Mouse (Mus musculus) cerebellum, adult 18-20 months (tissue): ENCODE results near the gene Cntn5.
"Not testable (repeated sequence)": the region's sequence is repeated elsewhere in the genome, so short reads cannot be mapped to it uniquely, and the experiment has no call there.

Source experiments
- DNase-seq, 2 experiments: peaks; one replicate each; pipeline ENCODE4 v3.0.0; 2021

Cntn5 gene

GRCm38 (mm10) chr9:10650632-10651031, 253.9 kb downstream of the Cntn5 start:
- DNase-seq, result no peak

DNA sequence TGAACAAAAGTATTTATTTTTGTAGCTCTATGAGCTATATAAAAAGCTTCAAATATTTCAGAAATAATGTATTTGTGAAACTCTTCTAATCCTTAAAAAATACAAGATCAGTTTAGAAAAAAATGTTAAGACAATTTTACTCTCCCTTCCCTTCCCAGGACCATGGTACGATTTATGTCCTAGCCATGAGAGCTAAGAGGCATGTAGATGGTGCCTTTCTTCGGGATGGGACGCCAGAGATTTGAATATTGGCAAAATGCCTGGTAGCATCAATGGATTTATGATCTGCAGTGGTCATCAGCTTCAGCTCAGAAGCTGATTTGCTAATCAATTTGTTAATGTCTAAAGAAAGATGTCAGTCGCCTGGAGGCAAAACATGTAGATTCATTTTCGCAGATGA, 258.6 kb downstream of the Cntn5 start:
- DNase-seq, result no peak

DNA sequence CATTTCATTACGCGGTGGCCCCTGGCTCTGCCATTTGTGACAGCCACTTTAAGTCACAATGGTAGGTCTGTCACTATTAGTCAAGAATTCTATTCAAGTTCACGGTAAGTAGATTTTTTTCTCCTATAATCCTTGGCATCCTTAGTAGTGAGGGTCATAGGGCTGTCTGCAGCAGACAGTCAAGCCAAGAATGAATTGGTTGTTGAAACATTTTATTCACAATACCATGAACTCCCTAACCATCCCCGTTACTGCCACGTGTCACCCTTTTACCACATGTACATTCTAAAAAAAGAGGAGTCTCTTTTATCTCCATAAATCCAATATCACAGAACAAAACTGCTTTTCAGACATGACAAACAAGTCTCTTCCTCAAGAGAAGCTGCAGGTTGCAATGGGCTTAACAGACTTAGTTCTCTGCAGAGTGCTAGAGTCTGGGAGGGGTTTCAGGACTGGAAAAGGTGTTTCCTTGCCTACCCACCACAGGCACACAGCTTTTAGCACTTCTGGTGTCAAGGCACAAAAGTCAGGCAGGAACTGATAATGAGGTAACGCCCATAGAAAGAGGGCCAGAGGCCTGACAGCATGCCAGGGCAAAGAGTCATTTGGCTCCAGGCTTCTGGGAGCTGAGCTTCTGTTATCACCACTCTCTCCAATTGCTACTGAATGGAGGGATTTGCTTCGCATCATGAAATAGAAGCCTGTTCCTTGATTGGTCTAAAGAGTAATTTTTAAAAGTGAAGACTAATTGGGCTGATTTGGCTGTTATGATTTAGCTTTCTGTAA, 259.3 kb downstream of the Cntn5 start:
- DNase-seq, result no peak

- DNase-seq, result peak; percentile 79 to 83
Observed at GRCm38 (mm10) chr9:10618036-10618435, 286.5 kb downstream of the Cntn5 start.

DNA sequence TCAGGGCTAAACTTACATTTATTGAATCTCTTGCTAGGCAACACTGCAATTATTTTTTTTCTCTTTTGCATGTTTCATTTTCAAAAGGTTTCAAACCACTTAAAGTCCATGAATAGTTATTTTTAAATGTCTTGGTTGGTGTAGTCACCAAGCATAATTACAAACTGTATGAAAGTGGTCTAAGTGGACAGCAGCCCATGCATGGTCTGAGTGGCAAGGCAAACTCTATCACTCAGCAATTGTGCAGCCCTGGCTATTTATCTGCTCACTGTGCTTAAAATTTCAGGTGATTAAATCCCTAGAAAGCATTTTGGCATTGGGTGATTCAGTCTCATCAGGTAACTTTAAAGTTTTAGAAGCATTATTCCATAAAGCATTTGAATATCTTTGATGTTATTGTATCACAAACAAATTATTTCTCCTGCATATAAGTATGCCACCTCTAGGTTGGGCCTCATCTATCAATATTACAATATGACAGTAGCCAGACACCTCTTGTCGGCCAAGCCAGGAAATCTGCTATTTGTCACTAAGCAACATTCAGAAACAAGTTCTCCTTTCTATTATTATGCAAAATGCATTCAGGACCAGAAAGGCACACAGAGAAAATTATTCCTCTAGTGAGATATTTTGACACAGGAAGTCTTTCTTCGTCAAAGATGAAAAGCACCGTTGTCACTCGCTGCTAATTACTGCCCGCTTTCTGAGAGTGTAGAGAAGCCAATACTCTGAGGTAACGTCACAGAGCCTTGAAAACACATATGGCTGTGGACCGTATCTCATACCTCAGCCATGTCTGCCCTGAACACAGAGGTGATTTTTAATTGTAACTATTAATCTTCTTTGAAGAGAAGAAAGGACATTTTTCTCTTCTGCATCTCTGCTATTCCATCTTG, 329.0 kb downstream of the Cntn5 start:
- no peak for DNase-seq

- DNase-seq, result no peak
Observed at GRCm38 (mm10) chr9:10569830-10570229, 334.7 kb downstream of the Cntn5 start.

DNA sequence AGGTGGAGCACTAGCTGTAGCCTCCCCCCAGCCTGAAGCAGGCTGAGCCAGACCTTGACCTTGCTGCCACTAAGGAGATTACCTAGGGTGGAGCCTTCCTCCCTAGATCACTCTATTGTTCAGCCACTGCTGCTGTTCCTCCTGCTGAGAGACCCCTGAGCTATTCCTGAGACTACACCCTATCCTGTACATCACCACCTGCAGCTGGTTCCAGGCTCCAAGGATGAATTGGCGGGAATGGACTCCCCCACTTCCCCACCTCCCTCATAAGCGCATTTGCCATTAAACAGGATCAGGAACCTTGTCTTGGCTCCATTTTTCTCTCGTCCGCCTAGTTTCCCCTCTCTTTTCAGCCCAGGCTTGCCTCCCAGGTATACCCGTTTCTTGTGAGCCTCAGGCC, 363.7 kb downstream of the Cntn5 start:
- DNase-seq, result not testable (repeated sequence)

- DNase-seq, result no peak
Observed at GRCm38 (mm10) chr9:10532248-10532647, 372.3 kb downstream of the Cntn5 start.

DNA sequence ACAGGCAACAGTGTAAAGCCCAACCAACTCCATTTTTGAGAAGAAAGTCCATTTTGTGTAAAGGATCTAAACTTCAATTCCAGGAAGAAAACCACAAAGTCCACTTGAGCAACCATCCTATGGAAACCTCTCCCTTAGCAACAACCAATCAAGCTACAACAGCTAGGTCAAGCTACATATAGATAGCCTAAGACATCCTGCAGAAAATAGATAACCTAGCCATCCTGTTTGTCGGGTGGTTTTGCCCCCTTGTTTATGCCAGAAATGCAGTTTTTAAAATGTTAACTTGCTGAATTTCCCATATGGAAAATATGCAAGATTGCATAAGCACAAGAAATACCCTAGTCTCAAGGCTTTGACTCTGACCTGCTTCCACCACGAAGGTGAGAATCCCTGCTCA, 373.5 kb downstream of the Cntn5 start:
- no peak for DNase-seq

GRCm38 (mm10) chr9:10529528-10529927, 375.0 kb downstream of the Cntn5 start:
- DNase-seq, result no peak

- DNase-seq, result no peak
Observed at GRCm38 (mm10) chr9:10529113-10529512, 375.5 kb downstream of the Cntn5 start.

- DNase-seq, result no peak
Observed at GRCm38 (mm10) chr9:10528692-10529091, 375.9 kb downstream of the Cntn5 start.

DNA sequence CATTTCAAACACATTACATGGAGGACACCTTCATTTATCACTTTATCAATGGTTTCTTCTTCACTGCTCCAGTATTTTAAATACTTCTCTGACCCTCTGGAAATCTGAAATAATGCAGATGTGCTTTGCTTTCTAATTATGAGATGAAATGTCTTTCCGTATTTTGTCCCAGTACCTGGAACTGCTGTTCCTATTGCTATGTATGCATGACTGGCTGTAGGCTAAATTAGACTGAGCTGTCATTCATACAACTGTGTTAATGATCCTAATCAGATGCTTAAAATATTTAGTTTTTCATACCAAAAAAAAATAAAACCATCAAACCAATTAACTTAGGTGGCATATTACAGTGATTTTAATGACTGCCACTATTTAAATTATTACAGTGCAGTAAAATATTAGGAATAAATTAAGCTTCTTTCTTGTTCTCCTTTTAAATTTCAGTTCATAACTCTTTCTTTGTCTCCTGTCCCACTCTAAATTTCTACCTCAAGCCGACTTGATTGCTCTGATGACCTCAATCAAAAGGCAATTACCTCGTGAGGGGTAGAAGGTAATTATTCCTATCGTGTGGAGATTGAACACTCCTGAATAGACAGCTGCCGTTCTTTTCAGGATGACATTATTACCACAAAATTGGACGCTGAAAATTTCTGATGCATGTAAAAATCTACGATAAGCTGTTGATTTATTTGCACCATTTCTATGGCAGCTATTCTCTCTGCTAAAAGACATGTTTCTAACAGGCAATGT, 378.5 kb downstream of the Cntn5 start:
- DNase-seq, result no peak

- no peak for DNase-seq
Observed at GRCm38 (mm10) chr9:10522604-10523003, 382.0 kb downstream of the Cntn5 start.

- no peak for DNase-seq
Observed at GRCm38 (mm10) chr9:10521054-10521453, 383.5 kb downstream of the Cntn5 start.

DNA sequence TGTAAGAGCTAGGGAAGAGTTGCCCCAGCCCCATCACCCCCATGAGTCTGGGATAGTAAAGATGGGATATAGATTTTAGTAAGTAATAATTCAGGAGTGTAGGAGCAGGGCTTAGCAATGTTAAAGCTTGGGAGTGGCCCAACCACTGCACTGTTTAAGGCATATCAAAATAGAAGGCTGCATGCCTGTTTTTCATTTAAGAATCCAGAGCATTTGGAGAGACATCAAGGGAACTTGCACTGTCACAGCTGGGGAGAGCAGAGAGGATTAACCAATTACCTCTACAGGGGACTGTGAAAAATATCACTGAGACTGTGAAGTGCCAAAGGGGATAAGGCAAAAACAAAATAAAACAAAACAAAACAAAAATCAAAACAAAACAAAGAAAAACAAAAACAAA, 412.3 kb downstream of the Cntn5 start:
- DNase-seq, result no peak

DNA sequence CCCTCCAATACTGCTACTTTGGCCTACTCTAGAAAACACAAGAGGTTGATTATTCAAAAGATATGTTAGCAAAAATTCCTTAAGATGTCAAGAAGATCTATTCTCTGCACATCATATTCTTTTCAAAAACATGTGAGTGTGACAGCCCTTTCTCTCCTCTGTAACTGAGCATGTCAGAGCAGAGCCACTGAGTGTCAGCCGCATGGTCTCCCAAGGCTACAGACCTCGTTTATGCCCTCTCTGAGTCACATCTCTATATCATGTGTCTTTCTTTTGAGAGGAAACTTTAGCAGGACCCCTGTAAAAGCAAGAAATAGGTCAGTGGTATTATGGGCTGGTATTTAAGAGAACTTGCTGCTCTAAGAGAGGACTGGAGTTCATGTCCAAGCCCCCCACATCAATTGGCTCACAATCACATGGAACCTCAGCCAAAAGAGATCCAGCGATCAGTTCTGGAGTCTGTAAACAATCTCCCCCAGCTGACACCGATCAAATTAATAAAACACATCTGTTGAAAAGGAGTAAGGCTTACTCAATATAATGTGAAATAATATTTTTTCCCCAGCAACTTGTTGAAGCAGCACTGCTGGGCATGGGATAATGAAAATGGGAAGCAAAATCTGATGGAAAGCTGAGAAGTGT, 433.0 kb downstream of the Cntn5 start:
- DNase-seq, result no peak

DNA sequence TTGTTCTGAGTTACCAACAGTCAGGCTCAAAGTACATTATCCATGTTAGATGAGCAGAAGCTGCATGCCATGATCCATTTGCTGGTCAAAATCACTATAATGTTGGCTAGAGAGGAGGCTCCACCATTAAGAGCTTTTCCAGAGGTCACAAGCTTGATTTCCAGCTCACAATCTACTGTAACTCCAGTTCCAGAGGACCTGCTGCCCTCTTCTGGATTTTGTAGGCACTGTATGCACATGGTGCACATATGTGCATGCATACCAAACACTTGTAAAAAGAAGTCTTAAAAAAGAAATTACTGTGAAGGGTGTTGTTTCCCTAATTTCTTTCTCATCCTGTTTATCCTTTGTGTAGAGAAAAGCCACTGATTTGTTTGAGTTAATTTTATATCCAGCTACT, 439.8 kb downstream of the Cntn5 start:
- no peak for DNase-seq

DNA sequence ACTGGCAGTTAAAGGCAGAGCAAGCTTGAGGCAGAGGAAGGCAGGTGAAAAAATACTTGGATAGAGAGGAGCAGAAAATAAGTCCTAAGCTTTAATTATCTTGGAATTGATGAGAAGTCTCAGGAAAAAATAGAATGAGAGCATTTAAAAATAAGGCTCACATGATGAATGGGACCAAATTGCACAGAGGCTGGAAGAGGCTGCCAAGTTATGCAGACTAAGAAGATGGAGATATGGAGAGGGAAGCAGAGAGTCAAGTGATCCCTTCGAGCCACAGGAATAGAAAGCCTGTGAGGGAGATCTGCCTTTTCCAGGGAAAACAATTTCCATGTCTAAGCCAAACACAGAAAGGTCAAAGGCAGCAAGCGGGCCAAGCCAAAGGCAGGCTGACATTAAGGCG, 446.7 kb downstream of the Cntn5 start:
- DNase-seq, result no peak

DNA sequence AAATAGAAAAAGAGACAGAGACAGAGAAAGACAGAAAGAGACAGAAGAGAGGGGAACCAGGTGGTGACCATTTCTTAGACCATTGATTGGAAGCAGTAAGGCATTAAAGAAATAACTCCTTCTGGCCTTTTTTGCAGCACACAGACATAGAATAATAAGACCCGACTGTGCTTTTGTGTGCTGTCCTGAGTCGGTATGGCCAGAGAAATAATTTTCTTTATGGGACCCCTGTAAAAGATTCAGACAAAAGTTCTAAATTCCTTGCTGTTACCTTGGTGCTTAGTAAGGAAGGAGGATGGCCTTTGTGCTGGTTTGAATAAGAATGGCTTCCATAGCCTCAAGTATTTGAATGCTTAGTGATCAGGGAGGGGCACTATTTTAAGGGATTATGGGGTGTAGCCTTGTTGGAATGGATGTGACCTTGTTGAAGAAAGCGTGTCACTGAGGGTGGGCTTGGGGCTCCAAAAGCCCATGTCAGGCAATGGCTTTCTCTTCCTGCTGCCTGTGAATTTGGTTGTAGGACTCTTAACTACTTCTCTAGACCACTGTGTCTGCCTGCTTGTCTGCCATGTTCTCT, 455.5 kb downstream of the Cntn5 start:
- no peak for DNase-seq

GRCm38 (mm10) chr9:10447220-10447837, 457.2 kb downstream of the Cntn5 start:
- DNase-seq, result no peak

DNA sequence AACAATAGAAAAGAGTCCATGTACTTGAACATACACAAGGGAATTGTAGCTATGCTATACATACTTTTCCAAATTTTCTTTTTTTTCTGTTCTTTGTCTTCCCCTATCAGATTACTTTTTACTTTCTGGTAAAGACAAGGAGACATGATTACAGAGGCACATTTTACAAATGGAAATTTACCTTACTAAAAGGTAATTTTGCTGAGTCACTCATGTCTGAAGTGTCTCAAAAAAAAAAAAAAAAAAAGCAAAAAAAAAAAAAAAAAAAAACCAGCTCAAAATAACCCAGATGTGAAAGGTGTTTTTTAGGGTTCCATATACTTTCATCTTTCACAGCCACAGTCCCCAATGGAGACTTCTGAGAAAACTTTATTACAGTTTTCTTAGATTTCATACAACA, 492.5 kb downstream of the Cntn5 start:
- DNase-seq, result no peak
